Mouse (Mus musculus) testis, adult 2 months (tissue): ENCODE measurements around the gene Gabrb1.

Source experiments
- CTCF ChIP-seq: fragments of 200-500 bp; IDR thresholded peaks from 2 replicates; pipeline ENCODE4 v1.5.1; 2012; ENCODE audit warnings: low read depth, mild to moderate bottlenecking, inconsistent platforms, low read length, moderate library complexity; ENCODE audit not compliant: control insufficient read depth, insufficient read depth, insufficient replicate concordance
- POLR2A ChIP-seq: fragments of 200-500 bp; IDR thresholded peaks from 2 replicates; pipeline ENCODE4 v1.6.1; 2012; ENCODE audit warnings: low read depth, mild to moderate bottlenecking, inconsistent platforms, low read length, moderate library complexity; ENCODE audit not compliant: control insufficient read depth

DNA sequence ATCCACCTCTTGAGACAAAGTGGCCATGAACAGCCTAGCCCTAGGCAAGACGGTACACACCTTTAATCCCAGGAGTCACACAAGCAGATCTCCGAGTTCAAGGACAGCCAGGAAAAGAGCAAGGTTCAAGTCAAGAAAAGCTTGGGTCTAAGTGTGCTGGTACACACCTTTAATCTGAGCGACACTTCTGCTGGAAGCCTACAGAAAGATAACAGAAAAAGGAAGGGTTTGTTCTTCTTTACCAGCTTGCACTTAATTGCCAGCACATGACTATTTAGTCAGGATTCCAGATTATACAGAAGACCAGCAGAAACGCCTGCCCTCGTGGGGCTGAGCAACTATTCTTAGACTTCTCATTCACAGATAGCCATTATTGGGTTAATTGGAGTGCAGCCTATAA, 534.0 kb downstream of the Gabrb1 start:
- TF ChIP-seq POLR2A (no peak), CTCF (no peak)
